Mouse (Mus musculus): ENCODE results near the gene Heatr9. TPM values are rescaled to one million over a fixed set of nuclear protein-coding genes. Genes with fewer than 3 reads are reported as not detected.
A peak's percentile ranks its signal among the peaks of the same experiment; 100 is the strongest.

Heatr9 gene
- total and polyA plus RNA-seq, 3 experiments = not detected

DNA sequence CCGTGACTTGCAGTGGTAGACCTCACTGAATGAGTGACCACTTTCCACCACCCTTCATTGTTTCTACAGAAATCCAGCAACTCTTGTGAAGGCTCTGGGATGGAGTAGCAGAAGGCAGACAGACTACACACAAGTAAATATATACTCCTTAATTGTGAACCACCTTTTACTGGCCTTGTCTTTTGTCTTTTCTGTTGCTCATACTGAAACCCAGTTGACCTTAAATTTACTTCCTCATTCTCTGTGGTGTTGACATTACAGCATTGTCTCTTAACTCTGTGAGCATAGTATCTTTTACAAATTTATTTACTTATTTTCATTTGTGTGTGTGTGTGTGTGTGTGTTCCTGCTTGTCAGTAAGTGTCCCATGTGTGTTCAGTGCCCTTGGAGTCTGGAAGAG is 11.2 kb upstream of the Heatr9 start:
- peak; percentile 70 for TF ChIP-seq ETS1 (conservative IDR thresholded peaks at IDR 0.05; ENCODE audit: low read depth, low read length)
- peak; percentile 55; the same call in 1 of the 2 replicates for TF ChIP-seq MEF2A (IDR thresholded peaks at IDR 0.05; ENCODE audit: borderline replicate concordance, low read depth, low read length)
- no peak for TF ChIP-seq USF1 (IDR thresholded peaks at IDR 0.05; ENCODE audit: low read depth, low read length)
- peak; percentile 83 for TF ChIP-seq JUN (IDR thresholded peaks at IDR 0.05; ENCODE audit: insufficient read depth, low read depth, low read length)
- peak; percentile 49; the same call in 1 of the 2 replicates for TF ChIP-seq BHLHE40 (IDR thresholded peaks at IDR 0.05; ENCODE audit: low read depth, low read length)
- peak; percentile 96 for TF ChIP-seq EP300 (IDR thresholded peaks at IDR 0.05; ENCODE audit: low read length)
- TF ChIP-seq RAD21 (IDR thresholded peaks at IDR 0.05; ENCODE audit: low read depth, low read length) = no peak
- TF ChIP-seq JUND (conservative IDR thresholded peaks at IDR 0.05; ENCODE audit: low read depth, low read length) = peak; percentile 91
- TF ChIP-seq RCOR1 (conservative IDR thresholded peaks at IDR 0.05; ENCODE audit: low read depth, low read length) = no peak
- TF ChIP-seq ZC3H11A (IDR thresholded peaks at IDR 0.05; ENCODE audit: low read depth, low read length) = no peak
- TF ChIP-seq IRF4 (IDR thresholded peaks at IDR 0.05; ENCODE audit: low read depth, low read length) = peak; percentile 98
- no peak for TF ChIP-seq USF2 (conservative IDR thresholded peaks at IDR 0.05; ENCODE audit: low read depth, low read length)
- peak; percentile 47; the same call in 1 of the 2 replicates for TF ChIP-seq TBP (conservative IDR thresholded peaks at IDR 0.05; ENCODE audit: low read depth, low read length)
- TF ChIP-seq ELF1 (IDR thresholded peaks at IDR 0.05; ENCODE audit: low read depth, low read length) = peak; percentile 27; the same call in 1 of the 2 replicates
- DNase-seq (ENCODE audit: extremely low read depth) = peak; percentile 56
- dilution Hi-C loops (cut with MboI; ENCODE audit: extremely low pct_ligation_motif_present, extremely low pct_unique_long_range_greater_than_20kb, low sequenced_read_pairs) = no loop called here
- H3K4me2 ChIP-seq (ENCODE audit: insufficient read depth, low read depth, poor library complexity, severe bottlenecking) = no peak overlapping the region
- no peak overlapping the region for H3K9ac ChIP-seq (ENCODE audit: insufficient read depth, low read depth)
- in situ Hi-C loops (cut with MboI; ENCODE audit: low pct_ligation_motif_present, low pct_unique_long_range_greater_than_20kb, low sequenced_read_pairs) = no loop called here
- H3K27me3 ChIP-seq (replicated peaks) = no peaks in the 10 kb centered on the region
- peaks cover 0 to 18% of the 10 kb centered on the region in 2 experiments for H3K36me3 ChIP-seq (replicated peaks in 1 of 2; ENCODE audit: control insufficient read depth in 1 of 2, insufficient read depth in 1 of 2, low read length in 1 of 2)
- H3K9me3 ChIP-seq (replicated peaks; ENCODE audit: low read length) = no peaks in the 10 kb centered on the region
- no peaks in the 10 kb centered on the region for H3K79me2 ChIP-seq (replicated peaks; ENCODE audit: control insufficient read depth, extremely low read depth, insufficient read depth, poor library complexity, severe bottlenecking)
- no peak overlapping the region for H3K4me3 ChIP-seq (replicated peaks in 1 of 3; ENCODE audit: low read depth in 2 of 3, low read length in 2 of 3, poor library complexity in 1 of 3)
- H3K27ac ChIP-seq (ENCODE audit: insufficient read depth, low read depth) = peak overlapping the region; percentile 34
- peaks cover 39 to 62% of the 10 kb centered on the region in 2 experiments for H3K4me1 ChIP-seq (ENCODE audit: control insufficient read depth in 1 of 2, insufficient read depth in 2 of 2)

DNA sequence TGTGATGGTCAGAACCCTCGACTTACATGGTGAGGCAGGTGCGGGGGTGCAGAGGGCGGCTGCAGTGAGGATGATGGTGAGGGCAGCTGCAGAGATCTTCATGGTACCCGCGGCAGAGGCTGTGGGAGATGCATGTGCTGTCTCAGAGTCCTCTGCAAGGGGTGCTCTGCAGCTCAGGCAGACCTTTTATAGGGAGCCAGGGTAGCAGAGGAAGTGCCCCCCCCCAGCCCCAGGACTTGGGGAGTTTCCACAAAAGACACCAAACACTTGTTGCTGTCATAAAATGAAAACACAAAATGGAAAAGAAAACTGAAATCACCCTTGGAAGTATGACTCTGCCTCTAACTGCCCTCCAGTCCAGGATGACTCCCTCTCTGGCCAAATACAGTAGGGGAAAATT is 8.4 kb upstream of the Heatr9 start, which contains the start of gene Ccl5:
TSS of gene Ccl5 (minus strand) at position 159 of the 400 bp plus-strand sequence.
- DNase-seq (ENCODE audit: extremely low read depth) = no peak
- peaks cover 5 to 32% of the 10 kb centered on the region in 2 experiments for H3K36me3 ChIP-seq (replicated peaks in 1 of 2; ENCODE audit: control insufficient read depth in 1 of 2, insufficient read depth in 1 of 2, low read length in 1 of 2)
- H3K27ac ChIP-seq (ENCODE audit: insufficient read depth, low read depth) = no peak within 1 kb of the TSS
- no peak within 1 kb of the TSS for H3K4me3 ChIP-seq (replicated peaks in 1 of 3; ENCODE audit: low read depth in 2 of 3, low read length in 2 of 3, poor library complexity in 1 of 3)
- no peak within 1 kb of the TSS for H3K9ac ChIP-seq (ENCODE audit: insufficient read depth, low read depth)
- no peak within 1 kb of the TSS for H3K4me2 ChIP-seq (ENCODE audit: insufficient read depth, low read depth, poor library complexity, severe bottlenecking)
- TF ChIP-seq ZC3H11A (IDR thresholded peaks at IDR 0.05; ENCODE audit: low read depth, low read length) (no peak), ZKSCAN1 (IDR thresholded peaks at IDR 0.05; ENCODE audit: borderline replicate concordance, low read depth, low read length) (no peak), SIN3A (IDR thresholded peaks at IDR 0.05; ENCODE audit: low read length) (no peak), CHD1 (IDR thresholded peaks at IDR 0.05; ENCODE audit: low read depth, low read length) (no peak), UBTF (IDR thresholded peaks at IDR 0.05; ENCODE audit: low read depth, low read length) (no peak), RCOR1 (conservative IDR thresholded peaks at IDR 0.05; ENCODE audit: low read depth, low read length) (no peak), NELFE (IDR thresholded peaks at IDR 0.05; ENCODE audit: low read depth, low read length) (no peak), KAT2A (IDR thresholded peaks at IDR 0.05; ENCODE audit: insufficient replicate concordance, low read length) (no peak), IRF4 (IDR thresholded peaks at IDR 0.05; ENCODE audit: low read depth, low read length) (no peak), TCF12 (IDR thresholded peaks at IDR 0.05; ENCODE audit: low read depth, low read length) (no peak), RAD21 (IDR thresholded peaks at IDR 0.05; ENCODE audit: low read depth, low read length) (no peak), GABPA (IDR thresholded peaks at IDR 0.05; ENCODE audit: insufficient replicate concordance, low read depth, low read length) (no peak), MAZ (IDR thresholded peaks at IDR 0.05; ENCODE audit: low read depth, low read length) (no peak), JUND (conservative IDR thresholded peaks at IDR 0.05; ENCODE audit: low read depth, low read length) (no peak), HCFC1 (IDR thresholded peaks at IDR 0.05; ENCODE audit: low read depth, low read length) (no peak), MAFK (IDR thresholded peaks at IDR 0.05; ENCODE audit: insufficient replicate concordance, low read length) (no peak), E2F4 (IDR thresholded peaks at IDR 0.05; ENCODE audit: insufficient replicate concordance, low read depth, low read length) (no peak), POLR2AphosphoS2 (IDR thresholded peaks at IDR 0.05; ENCODE audit: low read depth, low read length) (no peak), TBP (conservative IDR thresholded peaks at IDR 0.05; ENCODE audit: low read depth, low read length) (no peak), USF2 (conservative IDR thresholded peaks at IDR 0.05; ENCODE audit: low read depth, low read length) (no peak)
- H3K27me3 ChIP-seq (replicated peaks) = no peaks in the 10 kb centered on the region
- no peaks in the 10 kb centered on the region for H3K9me3 ChIP-seq (replicated peaks; ENCODE audit: low read length)
- in situ Hi-C loops (cut with MboI; ENCODE audit: low pct_ligation_motif_present, low pct_unique_long_range_greater_than_20kb, low sequenced_read_pairs) (no loop called here), dilution Hi-C loops (cut with MboI; ENCODE audit: extremely low pct_ligation_motif_present, extremely low pct_unique_long_range_greater_than_20kb, low sequenced_read_pairs) (no loop called here)
- peaks cover 32 to 39% of the 10 kb centered on the region in 2 experiments for H3K4me1 ChIP-seq (ENCODE audit: control insufficient read depth in 1 of 2, insufficient read depth in 2 of 2)
- no peaks in the 10 kb centered on the region for H3K79me2 ChIP-seq (replicated peaks; ENCODE audit: control insufficient read depth, extremely low read depth, insufficient read depth, poor library complexity, severe bottlenecking)

Measured in CH12.LX (cell line).